Mouse (Mus musculus) adipocyte (in vitro differentiated cells): ENCODE results near the gene Cep63.

Experiments
- DNase-seq: peaks from one replicate; pipeline ENCODE4 v3.0.0-alpha.2; 2016; ENCODE audit warnings: low spot score

The Cep63 gene

GRCm38 (mm10) chr9:102558463-102558862 lies 67.9 kb downstream of the Cep63 start:
- no peak for DNase-seq

DNA sequence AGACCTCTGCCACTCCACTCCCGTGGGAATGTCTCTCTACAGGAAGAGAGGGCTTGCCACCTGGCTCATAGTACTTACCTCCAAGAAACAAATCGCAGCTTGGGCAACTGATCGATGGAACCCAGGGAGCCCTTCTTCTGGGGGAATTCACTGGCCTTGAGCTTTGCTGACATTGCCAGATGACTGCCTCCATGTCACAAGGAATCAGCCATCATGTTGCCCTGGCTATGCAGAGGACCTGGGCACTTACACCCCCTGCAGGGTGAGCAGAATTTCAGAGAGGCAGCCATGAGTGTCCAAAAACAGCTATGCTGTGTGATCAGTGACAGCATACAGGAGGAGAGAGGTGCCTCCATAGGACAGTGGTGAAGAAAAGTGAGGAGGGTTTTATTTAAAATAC lies 72.6 kb downstream of the Cep63 start:
- no peak for DNase-seq

GRCm38 (mm10) chr9:102551771-102552170 lies 74.6 kb downstream of the Cep63 start:
- peak; percentile 9 for DNase-seq

DNA sequence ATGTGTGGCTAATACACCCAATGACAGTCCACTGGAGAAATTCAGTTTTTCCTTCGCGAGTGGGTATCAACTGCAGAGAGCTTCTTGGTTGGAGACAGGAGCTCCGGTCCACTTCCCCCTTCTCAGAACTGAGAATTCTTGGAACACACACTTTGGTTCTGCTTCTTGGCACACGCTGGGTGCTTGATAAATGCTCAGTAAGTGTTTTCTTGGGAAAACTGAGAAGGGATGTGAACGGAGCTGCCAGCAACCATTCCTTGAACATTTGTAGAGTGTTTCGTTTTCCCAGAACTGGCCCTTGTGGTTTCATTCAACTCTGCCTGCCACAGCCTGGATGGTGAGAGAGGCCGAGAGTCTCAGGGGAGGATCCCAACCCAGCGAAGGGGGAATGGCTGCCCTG lies 77.1 kb downstream of the Cep63 start:
- peak; percentile 3 for DNase-seq

GRCm38 (mm10) chr9:102547028-102547354 lies 79.3 kb downstream of the Cep63 start:
- no peak for DNase-seq

GRCm38 (mm10) chr9:102546256-102547027 lies 79.9 kb downstream of the Cep63 start:
- DNase-seq = no peak

- DNase-seq = no peak
Observed at GRCm38 (mm10) chr9:102545406-102546255, 80.7 kb downstream of the Cep63 start.

DNA sequence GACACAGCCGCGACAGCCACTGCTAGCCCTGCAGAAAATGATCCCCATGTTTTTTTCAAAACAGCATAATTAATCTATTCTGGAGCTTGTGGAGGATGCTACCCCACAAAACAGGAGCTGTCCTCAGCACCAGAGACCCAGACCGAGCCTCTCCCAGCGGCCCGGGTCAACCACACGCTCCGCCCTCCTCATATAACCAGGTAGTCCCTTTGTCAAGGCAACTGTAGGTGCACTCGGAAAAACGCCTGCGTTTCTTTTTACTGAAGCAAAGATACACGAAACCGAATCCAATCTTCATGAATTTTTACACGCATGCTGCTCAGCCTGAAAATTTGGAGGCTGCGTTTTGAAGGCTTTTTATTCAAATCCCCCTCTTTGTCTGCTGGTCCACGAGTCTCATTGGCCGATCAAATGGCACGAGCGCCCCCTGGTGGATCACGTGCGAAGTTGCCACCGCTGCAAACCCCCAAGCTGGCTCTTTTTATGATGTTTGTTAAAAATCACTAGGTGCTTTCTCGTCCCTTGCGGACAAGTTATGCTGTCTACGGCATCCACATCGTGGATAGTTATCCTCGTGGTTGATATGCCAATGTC lies 81.5 kb downstream of the Cep63 start:
- DNase-seq = peak; percentile 69

DNA sequence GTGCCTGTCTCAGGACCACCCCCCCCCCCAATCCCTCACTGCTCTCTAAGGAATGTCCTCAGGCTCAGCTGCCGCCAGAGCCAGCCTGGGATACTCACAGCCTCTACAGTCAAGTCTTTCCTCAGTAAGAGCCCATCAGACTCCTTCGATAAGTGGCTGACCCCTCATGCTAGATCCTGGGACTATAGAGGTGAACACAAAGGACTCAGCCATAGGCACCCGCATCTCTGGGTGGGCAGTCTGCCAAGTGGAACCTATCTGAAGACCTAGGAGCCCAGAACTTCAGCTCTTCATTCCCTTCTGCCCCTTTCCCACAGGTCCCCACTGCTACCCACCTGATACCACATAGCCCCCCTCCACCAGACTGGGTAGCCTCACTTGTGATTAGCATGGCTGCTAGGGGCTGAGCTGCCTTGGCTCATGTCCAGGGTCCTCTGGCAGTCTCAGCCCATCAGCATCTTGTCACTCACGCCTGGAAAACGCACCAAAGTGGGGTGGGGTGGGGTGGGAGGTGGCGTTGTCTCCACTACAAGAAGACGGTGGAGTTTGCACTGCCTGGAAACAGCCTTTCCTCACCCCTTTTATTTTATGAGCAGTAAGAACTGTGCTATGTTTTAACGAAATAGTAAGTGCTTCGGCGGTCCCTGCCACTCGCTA lies 82.1 kb downstream of the Cep63 start:
- no peak for DNase-seq

- no peak for DNase-seq
Observed at GRCm38 (mm10) chr9:102543761-102544115, 82.6 kb downstream of the Cep63 start.

DNA sequence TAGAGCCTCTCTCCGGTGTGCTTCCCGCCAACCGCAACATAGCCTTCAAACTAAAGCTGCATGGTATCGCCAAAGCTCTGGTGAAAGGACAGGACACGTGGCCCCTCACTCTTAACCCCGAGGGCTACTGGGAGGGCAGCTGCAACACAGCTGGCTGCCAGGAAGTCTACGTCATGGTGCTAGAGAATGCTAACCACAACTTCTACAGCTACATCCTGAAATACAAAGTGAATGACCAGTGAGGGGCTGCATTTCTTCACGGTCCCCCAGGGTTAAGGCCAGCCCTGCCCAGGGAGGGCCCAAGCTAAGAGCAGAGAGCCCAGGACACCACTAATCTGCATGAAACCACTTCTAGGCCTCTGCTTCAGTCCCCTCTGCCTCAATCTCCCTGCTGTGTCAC lies 83.8 kb downstream of the Cep63 start:
- DNase-seq = no peak

DNA sequence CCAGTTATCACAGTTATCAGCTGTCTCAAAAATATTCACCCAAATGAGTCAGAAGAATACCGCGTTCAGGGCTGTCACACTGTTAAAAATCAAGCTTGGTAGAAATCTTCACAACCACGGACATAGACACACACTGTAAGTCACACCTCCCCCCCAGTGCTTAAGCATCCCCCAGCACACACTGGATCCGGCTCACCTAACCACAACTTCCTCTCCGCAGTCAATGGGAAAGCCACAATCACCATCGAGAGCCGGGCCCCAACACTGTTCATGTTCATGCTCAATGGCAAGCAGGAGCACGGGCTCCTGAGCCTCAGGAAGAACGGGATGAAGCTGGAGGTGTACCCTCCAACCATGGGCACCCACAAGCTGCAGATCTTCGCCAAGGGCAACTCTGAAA lies 84.7 kb downstream of the Cep63 start:
- DNase-seq = no peak

- no peak for DNase-seq
Observed at GRCm38 (mm10) chr9:102539699-102540098, 86.6 kb downstream of the Cep63 start.

DNA sequence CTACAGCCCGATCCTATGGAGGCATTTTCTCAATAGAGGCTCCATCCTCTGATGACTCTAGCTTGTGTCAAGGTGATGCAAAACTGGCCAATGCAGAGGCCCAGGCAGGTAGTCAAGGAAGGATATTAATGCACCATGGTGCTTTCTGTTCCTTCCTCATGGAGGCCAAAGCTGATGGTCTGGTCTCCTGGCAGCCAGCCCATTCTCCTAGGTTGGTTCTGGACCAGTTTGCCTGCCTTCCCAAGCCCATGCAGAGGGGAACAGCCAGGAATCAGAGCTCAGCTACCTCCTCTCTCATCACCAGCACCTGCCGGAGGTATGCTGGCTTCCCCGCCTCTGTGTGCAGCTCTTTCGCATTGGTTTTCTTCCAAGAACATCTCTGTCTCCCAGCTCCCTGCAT lies 89.4 kb downstream of the Cep63 start:
- no peak for DNase-seq
